Mouse (Mus musculus) spleen, embryonic (tissue): Measurements from ENCODE around the gene Hscb.

Experiments used
- CTCF ChIA-PET: fragments of 350-600 bp; sonication (Branson Sonifier 250); formaldehyde crosslinking; loops from one replicate; lab custom pipeline; 2022; lab: Charles Lee

The Hscb gene

DNA sequence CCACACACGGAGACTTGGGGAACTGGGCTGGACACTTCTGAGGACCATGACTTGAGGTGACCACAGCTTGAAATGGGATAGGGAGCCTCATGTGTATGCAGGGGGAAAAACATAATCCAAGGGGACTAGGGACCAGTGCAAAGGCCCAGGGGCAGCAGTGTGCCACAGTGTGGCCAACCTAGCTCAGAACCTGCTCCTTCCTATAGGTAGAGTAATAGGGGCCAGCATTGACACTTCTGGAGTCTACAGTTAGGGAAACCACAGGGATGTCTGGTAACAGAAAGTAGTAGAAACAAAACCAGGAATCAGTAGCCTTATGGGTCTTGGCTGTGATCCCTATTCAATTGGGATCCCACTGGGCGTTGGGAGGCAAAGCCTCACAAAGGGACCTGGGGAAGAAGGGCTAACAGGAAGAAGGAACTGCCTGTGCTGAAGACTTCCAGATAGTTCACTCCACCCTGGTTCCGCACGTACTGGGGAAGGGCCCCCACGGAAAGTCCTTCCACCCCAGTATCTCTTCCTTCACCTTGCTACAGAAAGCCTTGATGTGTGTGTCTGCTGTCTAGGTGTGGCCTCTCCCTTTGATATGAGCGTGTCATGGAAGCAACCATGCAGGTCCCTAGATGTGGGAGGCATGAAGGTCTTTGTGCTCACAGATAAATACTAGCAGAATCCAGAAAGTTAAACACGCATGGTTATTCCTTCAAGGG is 57.9 kb downstream of the Hscb start:
- CTCF ChIA-PET = no interaction called here

DNA sequence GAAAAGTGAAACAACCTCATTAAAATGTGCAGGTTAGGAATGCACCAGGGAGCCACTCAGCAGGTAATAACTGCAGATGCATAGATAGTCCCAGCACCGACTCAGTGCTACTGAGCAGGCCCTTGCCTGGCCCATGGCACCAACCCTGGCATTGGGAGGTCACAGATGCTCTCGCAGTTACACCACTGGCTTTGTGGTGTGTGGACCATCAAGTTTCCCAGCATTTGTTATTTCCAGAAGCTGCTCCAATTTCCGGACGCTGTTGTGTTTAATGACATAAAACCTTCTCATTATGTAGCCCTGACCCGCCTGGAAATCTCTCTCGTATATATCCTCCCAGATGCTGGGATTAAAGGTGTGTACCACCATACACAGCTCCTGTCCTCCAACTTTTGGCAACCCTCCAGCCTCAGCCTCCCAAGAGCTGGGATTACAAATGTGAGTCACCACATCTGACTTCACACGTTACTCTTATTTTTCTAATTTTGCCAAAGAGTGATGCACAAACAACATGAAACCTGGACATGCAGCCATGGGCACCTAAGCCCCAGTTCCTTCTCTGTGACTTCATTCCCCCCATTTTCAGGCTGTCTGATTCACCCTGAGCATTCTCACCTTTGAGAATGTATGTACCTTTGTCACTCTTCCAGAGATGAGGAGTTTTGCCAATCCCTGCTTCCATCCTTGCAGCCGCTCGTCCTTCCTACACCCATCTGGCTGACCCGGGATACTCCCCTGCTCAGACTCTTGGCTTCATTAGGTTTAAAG is 58.6 kb downstream of the Hscb start:
- CTCF ChIA-PET = no interaction called here

DNA sequence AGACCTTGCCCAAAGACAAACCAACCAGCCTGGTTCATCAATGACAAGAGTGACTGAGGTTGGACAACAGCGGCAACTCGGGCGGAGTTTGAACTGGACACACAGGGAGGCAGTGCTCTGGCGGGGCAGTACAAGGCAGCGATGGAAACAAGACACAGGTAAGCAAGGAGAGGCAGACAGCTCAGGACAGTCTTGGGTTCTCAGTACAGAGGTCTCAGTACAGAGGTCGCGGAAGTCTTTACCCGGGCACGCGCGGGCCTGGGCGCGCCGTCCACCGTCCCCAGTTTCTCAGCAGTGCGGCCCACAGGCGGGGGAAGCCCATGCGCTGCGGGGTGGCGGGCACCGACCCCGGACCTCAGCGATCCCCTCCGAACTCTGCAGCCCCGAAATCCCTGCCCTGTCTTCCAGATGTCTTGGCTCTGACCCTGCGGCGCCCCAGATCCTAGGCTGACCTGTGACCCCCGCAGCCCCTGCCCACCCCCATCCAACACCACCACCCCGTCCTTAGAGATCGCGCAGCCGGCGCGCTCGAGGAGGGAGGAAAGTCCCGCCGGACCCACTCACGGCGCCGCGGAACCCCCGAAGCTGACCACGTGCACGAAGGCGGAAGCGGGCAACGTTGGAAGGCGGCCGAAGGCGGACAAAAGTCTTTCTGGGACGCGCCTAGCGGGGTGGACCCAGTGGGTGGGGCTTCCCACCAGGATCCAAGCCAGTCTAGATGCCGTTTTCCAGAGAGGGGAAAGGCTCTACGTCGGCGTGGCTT is 59.4 kb downstream of the Hscb start, which contains the start of gene Pus1:
Pus1 (minus strand) TSS at position 662 of the 763 bp plus-strand sequence.
- CTCF ChIA-PET = no interaction called here

DNA sequence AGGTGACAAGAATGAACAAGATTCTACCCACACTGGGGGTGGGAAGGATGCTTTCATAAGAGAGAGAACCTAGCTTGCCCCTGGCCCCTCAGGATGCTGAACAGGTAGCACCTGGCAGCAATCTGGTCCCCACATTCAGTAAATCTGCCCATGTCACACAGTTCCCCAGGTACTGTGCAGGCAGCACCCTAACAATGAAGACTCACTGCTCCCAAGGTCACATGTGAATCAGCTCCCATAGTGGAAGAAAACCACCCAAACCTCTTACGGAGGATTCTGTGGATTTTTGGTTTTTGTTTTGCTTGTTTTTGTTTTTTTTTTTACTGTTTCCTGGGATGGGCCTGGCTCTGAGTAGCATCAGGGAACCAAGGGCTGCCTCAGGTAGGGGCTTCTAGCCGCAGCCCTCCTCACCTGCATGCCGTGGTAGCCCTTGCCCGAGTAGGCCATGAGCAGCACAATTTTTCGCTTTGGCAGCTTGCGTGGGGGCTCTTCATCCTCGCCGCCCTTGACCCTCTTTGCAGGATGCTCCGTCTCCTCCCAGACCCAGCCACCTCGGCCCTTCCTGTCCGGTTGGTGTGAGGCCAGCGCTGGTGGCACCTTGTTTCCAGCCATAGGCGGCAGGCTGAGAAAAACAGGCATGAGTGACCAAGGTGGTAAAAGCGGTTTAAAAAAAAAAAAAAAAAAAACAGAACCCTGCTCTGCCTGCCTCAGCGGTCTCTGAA is 60.1 kb downstream of the Hscb start:
- CTCF ChIA-PET = interaction anchor here (0.6 to 0.7 kb wide), 2 partner anchors 60 to 487 kb away, joined by 3 to 4 read pairs; partner anchors contain the start of gene Chek2
